Mouse (Mus musculus) testis, adult 2 months (tissue): ENCODE data around the gene Mybph. TPM values are rescaled to one million over a fixed set of nuclear protein-coding genes. Genes with fewer than 3 reads are reported as not detected.
A peak's percentile ranks its signal among the peaks of the same experiment; 100 is the strongest.

Experiments
- H3K27ac ChIP-seq: fragments of 200-500 bp; 2 replicates; pipeline ENCODE4 v1.5.1; 2012; ENCODE audit warnings: low read depth, low read length; ENCODE audit not compliant: control insufficient read depth, insufficient read depth
- H3K27me3 ChIP-seq: fragments of 200-500 bp; 2 replicates; pipeline ENCODE4 v1.6.1; 2012; ENCODE audit warnings: mild to moderate bottlenecking, low read length, moderate library complexity; ENCODE audit not compliant: control insufficient read depth, insufficient read depth
- H3K36me3 ChIP-seq: fragments of 200-500 bp; 2 replicates; pipeline ENCODE4 v1.6.1; 2012; ENCODE audit warnings: mild to moderate bottlenecking, low read length; ENCODE audit not compliant: control insufficient read depth, insufficient read depth
- H3K4me1 ChIP-seq: fragments of 200-500 bp; 2 replicates; pipeline ENCODE4 v1.6.1; 2012; ENCODE audit warnings: low read length; ENCODE audit not compliant: control insufficient read depth, insufficient read depth
- H3K4me3 ChIP-seq: fragments of 200-500 bp; 2 replicates; pipeline ENCODE4 v1.5.1; 2012; ENCODE audit warnings: low read depth, mild to moderate bottlenecking, low read length, moderate library complexity, mixed read lengths; ENCODE audit not compliant: control insufficient read depth
- CTCF ChIP-seq: fragments of 200-500 bp; IDR thresholded peaks from 2 replicates; pipeline ENCODE4 v1.5.1; 2012; ENCODE audit warnings: low read depth, mild to moderate bottlenecking, inconsistent platforms, low read length, moderate library complexity; ENCODE audit not compliant: control insufficient read depth, insufficient read depth, insufficient replicate concordance
- POLR2A ChIP-seq: fragments of 200-500 bp; IDR thresholded peaks from 2 replicates; pipeline ENCODE4 v1.6.1; 2012; ENCODE audit warnings: low read depth, mild to moderate bottlenecking, inconsistent platforms, low read length, moderate library complexity; ENCODE audit not compliant: control insufficient read depth
- polyA plus RNA-seq: library from polyadenylated mRNA; depleted of rRNA; stranded (reverse); fragments of >200 nt; gene quantifications from 2 replicates; pipeline ENCODE4 v1.2.3, GENCODE M21; 2012

Gene Mybph
- polyA plus RNA-seq, 1 experiment = 0.20 TPM

DNA sequence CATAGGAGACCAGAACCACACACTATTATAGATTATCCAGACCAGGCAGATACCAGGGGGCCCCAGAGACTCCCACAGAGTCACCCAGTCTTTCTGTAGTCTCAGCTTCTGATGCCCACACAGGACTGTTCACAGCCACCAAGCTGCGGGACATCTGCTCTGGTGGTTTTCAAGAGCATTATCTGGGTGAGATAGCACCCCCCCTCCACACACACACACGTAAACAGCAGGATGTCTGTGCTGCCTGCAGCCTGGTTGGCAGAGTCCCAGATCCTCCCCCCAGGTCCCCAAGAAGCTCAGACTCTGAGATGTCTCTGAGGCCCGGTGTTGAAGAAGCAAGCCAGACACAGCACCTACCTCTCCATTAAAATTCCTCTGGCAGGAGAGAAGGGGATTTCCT lies 2.3 kb downstream of the Mybph start:
- TF ChIP-seq POLR2A = no peak
- TF ChIP-seq CTCF = no peak
- no peak overlapping the region for H3K4me3 ChIP-seq
- H3K4me1 ChIP-seq = no peaks in the 10 kb centered on the region
- no peaks in the 10 kb centered on the region for H3K36me3 ChIP-seq
- no peaks in the 10 kb centered on the region for H3K27me3 ChIP-seq
- peak overlapping the region; percentile 16; the same call in 1 of the 2 replicates for H3K27ac ChIP-seq

DNA sequence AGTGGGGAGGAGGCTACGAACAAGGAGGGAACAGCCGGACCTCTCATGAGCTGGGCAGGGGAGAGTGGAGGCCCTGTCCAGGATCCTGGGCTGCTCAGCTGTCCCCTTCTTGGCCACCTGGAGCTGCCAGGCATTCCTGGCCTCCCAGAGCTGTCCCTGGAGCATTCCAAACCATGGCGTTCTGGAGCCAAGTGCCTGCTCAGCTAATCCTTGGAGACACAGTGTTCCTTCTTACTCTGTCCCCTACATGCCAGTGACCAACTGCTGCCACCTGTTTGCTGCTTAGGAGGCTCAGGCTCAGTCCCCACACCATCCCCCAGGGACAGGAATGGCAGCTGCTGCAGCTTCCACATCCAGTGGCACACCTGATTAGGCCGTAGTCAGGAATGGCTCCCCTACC lies 2.7 kb downstream of the Mybph start:
- TF ChIP-seq CTCF = no peak
- TF ChIP-seq POLR2A = no peak
- Histone ChIP-seq H3K27me3 (no peaks in the 10 kb centered on the region), H3K4me3 (no peak overlapping the region), H3K27ac (peak overlapping the region; percentile 16; the same call in 1 of the 2 replicates), H3K36me3 (no peaks in the 10 kb centered on the region), H3K4me1 (no peaks in the 10 kb centered on the region)

DNA sequence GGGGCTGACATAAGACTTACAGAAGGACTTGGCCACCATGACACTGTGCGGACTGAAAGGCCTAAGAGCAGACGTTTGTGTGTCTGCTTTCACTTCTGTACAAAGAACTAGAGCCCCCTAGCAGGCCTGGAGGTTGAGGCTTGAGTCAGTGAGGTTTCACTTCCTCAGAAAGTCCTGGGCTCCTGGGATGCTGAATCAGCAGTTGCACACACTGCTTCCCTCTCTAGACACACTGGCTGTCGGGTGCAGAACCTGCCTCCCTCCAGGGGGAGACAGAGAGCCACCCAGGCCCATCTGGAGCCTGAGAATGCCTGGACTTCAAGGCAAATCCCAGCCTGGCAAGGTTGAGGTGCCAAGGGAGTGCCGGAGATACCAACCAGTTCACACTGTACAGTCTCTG lies 3.1 kb downstream of the Mybph start:
- Histone ChIP-seq H3K36me3 (no peaks in the 10 kb centered on the region), H3K4me3 (no peak overlapping the region), H3K27me3 (no peaks in the 10 kb centered on the region), H3K27ac (no peak overlapping the region; the same call in 1 of the 2 replicates), H3K4me1 (no peaks in the 10 kb centered on the region)
- no peak for TF ChIP-seq POLR2A
- TF ChIP-seq CTCF = peak; percentile 74; the same call in 1 of the 2 replicates

DNA sequence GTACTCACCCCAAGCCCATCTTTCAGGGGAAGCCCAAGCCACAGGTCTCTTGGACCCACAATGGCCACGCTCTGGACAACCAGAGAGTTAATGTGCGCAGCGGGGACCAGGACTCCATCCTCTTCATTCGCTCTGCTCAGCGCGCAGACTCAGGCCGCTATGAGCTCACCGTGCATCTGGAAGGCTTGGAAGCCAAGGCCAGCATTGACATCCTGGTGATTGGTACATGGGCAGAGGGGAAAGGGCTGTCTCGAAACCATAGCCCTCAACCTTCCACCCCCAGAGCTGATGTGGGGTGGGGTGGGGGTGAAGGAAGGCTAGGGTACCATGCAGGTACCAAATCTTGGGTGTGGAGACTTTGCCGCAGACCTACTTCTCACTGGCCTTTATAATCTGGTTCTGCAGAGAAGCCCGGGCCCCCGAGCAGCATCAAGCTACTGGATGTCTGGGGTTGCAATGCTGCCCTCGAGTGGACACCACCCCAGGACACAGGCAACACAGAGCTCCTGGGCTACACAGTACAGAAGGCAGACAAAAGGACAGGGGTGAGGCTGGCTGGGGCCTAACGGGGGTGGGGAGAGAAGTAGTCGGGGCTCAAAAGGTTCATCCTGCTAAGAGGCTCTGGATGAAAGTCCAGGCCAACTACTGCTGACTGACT lies 4.2 kb downstream of the Mybph start:
- H3K27ac ChIP-seq = no peak overlapping the region
- H3K36me3 ChIP-seq = no peaks in the 10 kb centered on the region
- no peak for TF ChIP-seq POLR2A
- no peak for TF ChIP-seq CTCF

DNA sequence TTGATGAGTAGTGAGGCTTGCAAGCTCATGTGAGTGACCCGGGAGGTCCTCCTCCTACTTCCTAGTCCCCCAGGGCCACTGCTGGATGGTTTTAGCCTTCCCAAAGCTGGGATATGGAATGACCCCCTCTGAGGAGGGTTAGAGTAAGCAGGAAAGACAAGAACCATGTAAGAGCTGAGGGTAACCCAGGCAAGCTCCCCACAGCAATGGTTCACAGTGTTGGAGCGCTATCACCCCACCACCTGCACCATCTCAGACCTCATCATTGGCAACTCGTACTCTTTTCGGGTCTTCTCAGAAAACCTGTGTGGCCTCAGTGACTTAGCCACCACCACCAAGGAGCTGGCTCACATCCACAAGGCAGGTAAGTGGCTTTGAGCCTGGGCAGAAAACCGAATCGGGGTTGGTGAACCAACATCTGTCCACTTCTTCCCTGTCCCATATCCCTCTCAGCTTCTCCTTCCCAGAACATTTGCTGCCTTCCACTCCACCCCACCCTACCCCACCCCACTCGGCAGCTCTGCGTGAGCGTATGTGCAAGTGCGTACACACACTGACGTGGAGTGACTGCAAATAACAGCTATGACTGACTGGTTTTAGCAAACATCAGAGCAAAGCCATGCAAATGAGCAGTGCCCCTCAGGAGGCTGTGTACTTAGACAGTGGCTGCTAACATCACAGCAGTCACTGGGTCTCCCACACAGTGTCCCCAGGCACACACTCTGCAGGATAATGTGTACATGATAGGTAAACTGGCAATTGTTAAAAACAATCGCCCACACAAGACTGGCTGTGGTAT lies 5.1 kb downstream of the Mybph start:
- Histone ChIP-seq H3K27me3 (no peaks in the 10 kb centered on the region), H3K4me1 (no peaks in the 10 kb centered on the region), H3K36me3 (no peaks in the 10 kb centered on the region), H3K4me3 (no peak overlapping the region), H3K27ac (no peak overlapping the region)
- TF ChIP-seq POLR2A = no peak
- TF ChIP-seq CTCF = no peak

More for the DNA sequence above, 4.2 kb downstream of the Mybph start:
- Histone ChIP-seq H3K4me3 (no peak overlapping the region), H3K27me3 (no peaks in the 10 kb centered on the region), H3K4me1 (no peaks in the 10 kb centered on the region)

DNA sequence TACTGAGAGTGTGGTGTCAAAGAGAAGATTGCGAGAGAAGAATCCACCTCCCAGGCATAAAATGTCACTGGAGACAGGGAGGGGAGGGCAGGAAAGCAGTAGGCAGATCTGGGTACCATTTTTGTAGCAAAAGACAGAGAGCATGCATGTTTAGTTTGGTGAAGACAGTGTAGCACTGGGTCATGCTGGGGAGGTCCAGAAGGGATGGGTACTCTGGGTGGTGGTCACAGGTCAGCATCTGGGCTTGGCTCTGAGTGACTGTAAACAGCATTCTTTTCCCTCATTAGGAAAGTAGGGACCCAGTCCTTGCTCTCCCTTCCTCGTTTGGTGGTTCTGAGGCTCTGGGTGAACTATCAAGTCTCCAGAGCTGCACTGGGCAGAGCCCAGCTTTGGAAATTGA lies 7.2 kb downstream of the Mybph start:
- Histone ChIP-seq H3K4me3 (no peak overlapping the region), H3K36me3 (no peaks in the 10 kb centered on the region), H3K4me1 (no peaks in the 10 kb centered on the region), H3K27me3 (no peaks in the 10 kb centered on the region), H3K27ac (no peak overlapping the region)
- TF ChIP-seq CTCF = no peak
- no peak for TF ChIP-seq POLR2A

DNA sequence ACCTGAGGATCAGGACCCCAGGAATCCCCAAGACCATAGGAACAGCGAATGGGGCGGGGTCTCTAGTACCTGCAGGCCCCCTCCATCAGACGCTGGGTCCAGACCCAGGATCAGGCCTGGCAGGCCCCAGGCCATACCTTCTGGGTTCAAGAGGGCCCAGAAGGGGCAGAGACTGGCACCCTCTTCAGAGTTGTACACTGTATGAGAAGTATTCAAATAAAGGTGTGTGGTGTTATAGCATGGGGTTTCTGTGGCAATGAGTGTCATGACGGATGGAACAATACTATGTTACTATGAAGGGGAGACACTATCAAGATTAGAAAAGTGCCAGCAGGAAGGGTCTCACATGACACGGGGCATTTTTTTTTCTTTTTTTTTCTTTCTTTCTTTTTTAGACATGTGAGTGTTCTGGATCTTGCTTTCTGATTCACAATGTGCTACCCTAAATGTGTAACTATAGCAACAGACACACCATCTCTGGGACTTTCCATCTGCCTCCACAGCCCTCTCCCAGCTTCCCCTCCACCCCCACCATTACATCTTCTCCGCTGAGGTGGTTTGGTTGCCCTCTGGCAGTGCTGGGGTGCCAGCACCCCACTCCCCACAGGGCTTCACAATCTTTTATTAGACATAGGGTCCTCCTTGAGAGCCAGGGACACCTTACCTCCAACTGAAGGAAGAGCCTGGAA lies 7.9 kb downstream of the Mybph start:
- Histone ChIP-seq H3K27ac (no peak overlapping the region), H3K36me3 (no peaks in the 10 kb centered on the region), H3K4me1 (no peaks in the 10 kb centered on the region), H3K27me3 (no peaks in the 10 kb centered on the region), H3K4me3 (no peak overlapping the region)
- TF ChIP-seq POLR2A (no peak), CTCF (no peak)
